Mouse (Mus musculus) kidney, postnatal 0 days (tissue): ENCODE data around the gene Llph. TPM values are rescaled to one million over a fixed set of nuclear protein-coding genes. Genes with fewer than 3 reads are reported as not detected.
"Not testable (repeated sequence)": the region's sequence is repeated elsewhere in the genome, so short reads cannot be mapped to it uniquely, and the experiment has no call there.

ENCODE experiments used
- ATAC-seq: fragments of 200-750 bp; cut with Nextera tagmentation; replicated peaks from 2 replicates; pipeline ENCODE4 v1.8.0; 2017; ENCODE audit warnings: low read depth, moderate number of reproducible peaks, moderate TSS enrichment, moderate library complexity; ENCODE audit not compliant: low FRiP score
- DNase-seq: peaks from one replicate; pipeline ENCODE4 v3.0.0-alpha.2; 2016; ENCODE audit warnings: low spot score
- H3K27ac ChIP-seq: fragments of 300-500 bp; sonication (generic); 2 replicates; pipeline ENCODE4 v1.5.1; 2014; ENCODE audit warnings: mild to moderate bottlenecking
- H3K27me3 ChIP-seq: fragments of 300-500 bp; sonication (generic); 2 replicates; pipeline ENCODE4 v1.6.1; 2014; ENCODE audit warnings: low read length, mixed read lengths; ENCODE audit not compliant: insufficient read depth
- H3K36me3 ChIP-seq: fragments of 300-500 bp; sonication (generic); 2 replicates; pipeline ENCODE4 v1.6.1; 2014; ENCODE audit warnings: low read length, mixed read lengths; ENCODE audit not compliant: insufficient read depth
- H3K4me1 ChIP-seq: fragments of 300-500 bp; sonication (generic); replicated peaks from 2 replicates; pipeline ENCODE4 v1.6.1; 2014; ENCODE audit warnings: antibody characterized with exemption, low read length, mixed read lengths; ENCODE audit not compliant: insufficient read depth
- H3K4me2 ChIP-seq: fragments of 300-500 bp; sonication (generic); 2 replicates; pipeline ENCODE4 v1.6.1; 2014; ENCODE audit warnings: mild to moderate bottlenecking, low read length, moderate library complexity, mixed read lengths
- H3K4me3 ChIP-seq: fragments of 300-500 bp; sonication (generic); replicated peaks from 2 replicates; pipeline ENCODE4 v1.5.1; 2014; ENCODE audit warnings: low read depth, low read length
- H3K9ac ChIP-seq: fragments of 300-500 bp; sonication (generic); 2 replicates; pipeline ENCODE4 v1.6.1; 2014; ENCODE audit warnings: low read depth, low read length
- H3K9me3 ChIP-seq: fragments of 300-500 bp; sonication (generic); replicated peaks from 2 replicates; pipeline ENCODE4 v1.6.1; 2016; ENCODE audit warnings: low read length, inconsistent platforms, mixed read lengths
- CTCF ChIP-seq: IDR thresholded peaks from 2 replicates; pipeline ENCODE4 v1.5.1; 2016; ENCODE audit warnings: antibody characterized with exemption, low read depth, mild to moderate bottlenecking, moderate library complexity
- WGBS: fragments of 180-500 bp; shearing (Covaris S2); extraction: QIAGEN DNeasy Blood & Tissue Kit; methylation state at CpG from one replicate; pipeline ENCODE4 v1.1.7; 2014; 5-methylcytosine and 5-hydroxymethylcytosine counted together
- polyA plus RNA-seq: library from polyadenylated mRNA; unstranded; fragments of >200 nt; fragmentation: Nextera tagmentation; extraction: Ambion mirVana; gene quantifications from 2 replicates; pipeline ENCODE4 v1.2.1, GENCODE M21; 2015

Llph gene
- polyA plus RNA-seq, 1 experiment from 2014 or later, result 54.3 TPM

DNA sequence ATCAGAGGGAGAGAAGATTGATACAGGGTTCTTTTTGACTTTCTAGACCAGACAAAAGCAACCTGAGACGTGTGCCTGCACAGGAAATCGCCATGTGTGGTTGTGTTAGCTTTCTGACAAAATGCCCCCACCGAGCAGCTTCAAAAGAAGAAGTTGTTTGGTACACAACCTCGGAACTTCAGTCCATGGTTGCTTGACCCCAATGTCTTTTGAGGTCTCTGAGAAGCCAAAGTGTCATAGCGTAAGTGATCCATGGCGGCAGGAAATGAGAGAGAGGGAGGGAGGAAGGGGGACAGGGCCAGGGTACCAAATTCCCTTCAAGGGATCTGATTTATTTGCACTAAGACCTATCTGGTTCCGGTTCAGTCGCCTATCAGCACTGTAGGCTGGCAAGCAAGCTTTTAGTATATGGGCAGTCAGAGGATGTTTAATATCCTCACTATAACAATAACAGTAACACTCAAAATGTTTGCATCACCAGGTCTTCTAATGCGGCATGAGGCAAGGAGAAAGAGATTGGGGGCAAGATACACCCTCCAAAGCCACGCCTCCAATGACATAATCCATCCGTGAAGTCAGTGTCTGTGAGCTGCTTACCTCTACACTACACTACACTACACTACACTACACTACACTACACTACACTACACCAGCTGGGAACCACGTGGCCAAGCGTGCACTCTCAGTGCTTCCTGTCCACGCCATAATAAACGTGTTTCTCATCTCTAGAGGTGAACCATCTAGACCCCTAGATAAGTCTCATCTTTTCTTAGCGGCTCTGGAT lies 24.2 kb upstream of the Llph start:
- no peaks in the 10 kb centered on the region for H3K27me3 ChIP-seq
- whole genome bisulfite sequencing, result 58% methylated on average over 16 of the region's 16 CpGs
- no peak overlapping the region for H3K4me3 ChIP-seq
- ATAC-seq, result no peak; the same call in 1 of the 2 replicates
- no peaks in the 10 kb centered on the region for H3K4me1 ChIP-seq
- H3K4me2 ChIP-seq, result peak overlapping the region; percentile 84; the same call in 1 of the 2 replicates
- TF ChIP-seq CTCF, result no peak
- no peak overlapping the region for H3K9ac ChIP-seq
- no peaks in the 10 kb centered on the region for H3K9me3 ChIP-seq
- no peak for DNase-seq
- H3K27ac ChIP-seq, result no peak overlapping the region
- H3K36me3 ChIP-seq, result no peaks in the 10 kb centered on the region

DNA sequence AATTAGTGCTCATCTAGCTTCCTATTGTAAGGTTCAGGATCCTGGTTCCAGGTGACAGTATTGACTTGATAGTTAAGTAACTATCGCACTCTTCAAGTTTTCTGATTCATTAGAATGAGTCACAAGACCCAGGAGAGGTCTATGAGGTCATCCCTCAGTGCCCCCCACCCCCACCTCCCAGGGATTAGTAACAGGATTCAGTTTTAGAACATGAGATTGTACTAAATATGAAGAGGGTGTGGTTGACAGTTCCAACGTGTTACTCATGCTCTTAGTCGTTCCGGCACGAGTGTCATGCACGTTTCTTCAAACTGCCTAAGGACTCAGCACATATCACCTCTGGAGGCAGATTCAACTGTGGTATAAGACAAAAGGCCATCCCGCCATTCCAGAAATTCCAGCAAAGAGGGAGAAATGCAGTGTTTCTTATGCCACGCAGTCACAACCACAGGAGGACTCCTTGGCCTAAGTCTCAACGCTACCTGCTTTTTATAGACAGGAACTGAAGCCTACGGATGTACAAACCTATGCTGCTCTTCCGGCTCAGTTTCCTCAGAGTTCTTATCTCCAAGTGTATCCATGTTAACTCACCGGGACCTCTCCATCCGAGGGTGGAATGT lies 22.2 kb upstream of the Llph start:
- H3K9me3 ChIP-seq, result no peaks in the 10 kb centered on the region
- H3K4me2 ChIP-seq, result no peak overlapping the region
- H3K27me3 ChIP-seq, result no peaks in the 10 kb centered on the region
- no peak overlapping the region for H3K9ac ChIP-seq
- H3K27ac ChIP-seq, result no peak overlapping the region
- H3K4me1 ChIP-seq, result 0 out of 2 replicates have a peak, but pooled peaks cover 3% of the 10 kb centered on the region
- no peak overlapping the region for H3K4me3 ChIP-seq
- no peak for ATAC-seq
- DNase-seq, result no peak
- no peaks in the 10 kb centered on the region for H3K36me3 ChIP-seq
- no peak for TF ChIP-seq CTCF
- WGBS, result 84% methylated on average over 13 of the region's 13 CpGs

DNA sequence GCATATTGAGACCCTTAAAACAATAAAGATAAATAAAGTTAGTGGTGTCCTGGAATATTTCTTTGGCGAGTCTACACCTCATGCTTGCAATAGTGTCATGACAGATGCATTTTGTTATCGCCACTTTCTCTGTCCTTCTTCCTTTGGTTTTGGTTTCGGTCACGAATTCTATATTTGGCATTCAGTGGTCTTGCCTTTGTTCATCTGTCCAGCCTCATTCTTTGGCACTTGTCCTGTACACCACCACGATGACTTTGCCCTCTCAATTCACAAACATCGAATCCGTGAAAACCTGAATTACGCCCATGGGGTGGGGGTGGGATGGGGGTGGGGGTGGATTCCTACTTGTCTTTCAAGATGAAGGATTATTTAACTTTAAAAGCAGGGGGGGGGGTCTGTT lies 18.9 kb upstream of the Llph start:
- TF ChIP-seq CTCF, result no peak
- H3K4me3 ChIP-seq, result no peak overlapping the region
- ATAC-seq, result no peak

DNA sequence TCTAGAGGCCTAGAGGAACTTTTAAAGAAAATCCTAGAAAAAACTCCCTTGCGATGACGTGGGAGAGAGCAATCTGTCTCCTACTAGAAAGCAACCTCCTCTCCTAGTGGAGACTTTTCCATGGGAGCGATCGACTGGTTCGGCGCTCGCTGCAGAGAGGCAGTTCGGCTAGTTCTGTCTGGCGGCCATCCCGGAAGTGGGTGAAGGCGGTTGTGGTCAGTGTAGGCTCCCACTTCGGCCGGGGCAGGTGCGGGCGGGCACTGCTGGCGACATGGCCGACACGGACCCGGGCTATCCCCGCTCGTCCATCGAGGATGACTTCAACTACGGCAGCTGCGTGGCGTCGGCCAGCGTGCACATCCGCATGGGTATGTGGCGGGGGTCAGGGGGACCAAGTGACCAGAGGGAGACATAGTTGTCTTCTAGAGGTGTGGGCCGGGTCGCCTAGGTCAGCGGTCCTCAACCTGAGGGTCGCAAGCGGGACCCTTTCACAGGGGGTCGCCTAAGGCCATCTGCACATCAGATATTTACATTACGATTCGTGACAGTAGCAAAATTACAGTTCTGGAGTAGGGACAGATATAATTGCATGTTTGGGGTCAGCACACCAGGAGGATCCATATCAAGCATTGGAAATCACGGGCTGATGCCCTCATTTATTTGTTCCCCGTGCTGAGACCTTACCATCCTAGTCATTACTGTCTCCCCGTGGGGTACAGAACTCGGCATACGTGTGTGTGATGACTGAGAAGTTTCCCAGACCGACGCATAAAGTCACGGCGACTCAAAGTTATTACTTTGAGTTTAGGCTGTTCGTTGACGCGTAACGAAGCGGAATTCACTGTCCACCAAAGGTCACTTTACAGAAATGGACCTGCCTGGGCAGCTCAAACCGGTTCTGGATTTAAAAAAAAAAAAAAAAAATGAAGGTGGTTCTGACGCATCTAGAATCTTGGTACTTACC lies 18.0 kb upstream of the Llph start:
- DNase-seq, result peak; percentile 94
- Histone ChIP-seq H3K36me3 (no peaks in the 10 kb centered on the region), H3K9ac (peak overlapping the region; percentile 79), H3K27me3 (no peaks in the 10 kb centered on the region), H3K4me2 (peak overlapping the region; percentile 75), H3K9me3 (no peaks in the 10 kb centered on the region), H3K27ac (peak overlapping the region; percentile 74), H3K4me1 (0 out of 2 replicates have a peak, but pooled peaks cover 4% of the 10 kb centered on the region), H3K4me3 (peak overlapping the region; percentile 92)
- WGBS, result 2% methylated on average over 53 of the region's 53 CpGs
- peak; percentile 49; the same call in 1 of the 2 replicates for TF ChIP-seq CTCF
- ATAC-seq, result peak; percentile 95

More for the DNA sequence above, 18.9 kb upstream of the Llph start:
- H3K27ac ChIP-seq, result no peak overlapping the region
- DNase-seq, result no peak
- no peaks in the 10 kb centered on the region for H3K9me3 ChIP-seq
- WGBS, result 85% methylated on average over 8 of the region's 8 CpGs
- H3K27me3 ChIP-seq, result no peaks in the 10 kb centered on the region
- no peak overlapping the region for H3K4me2 ChIP-seq
- no peak overlapping the region for H3K9ac ChIP-seq
- H3K36me3 ChIP-seq, result no peaks in the 10 kb centered on the region
- 0 out of 2 replicates have a peak, but pooled peaks cover 4% of the 10 kb centered on the region for H3K4me1 ChIP-seq

DNA sequence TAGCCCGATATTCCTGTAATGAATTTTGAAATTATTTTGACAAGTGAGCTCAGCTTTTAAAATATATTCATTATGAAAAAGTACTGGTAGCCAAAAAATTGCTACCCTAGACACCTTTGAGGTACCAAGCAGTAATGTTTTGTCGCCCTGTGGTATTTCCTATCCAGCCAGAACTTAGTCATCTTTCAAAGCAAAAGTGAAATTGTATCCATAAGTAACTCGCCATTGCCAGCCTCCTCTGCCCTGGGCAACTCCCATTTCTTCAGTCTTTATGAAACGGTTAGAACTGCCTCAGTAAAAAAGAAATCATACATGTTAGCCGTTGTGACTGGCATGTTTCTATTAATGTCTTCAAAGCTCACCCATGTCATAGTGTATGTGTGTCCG lies 17.3 kb upstream of the Llph start:
- Histone ChIP-seq H3K9me3 (no peaks in the 10 kb centered on the region), H3K4me2 (peak overlapping the region; percentile 75), H3K4me1 (0 out of 2 replicates have a peak, but pooled peaks cover 4% of the 10 kb centered on the region), H3K9ac (peak overlapping the region; percentile 79; the same call in 1 of the 2 replicates), H3K36me3 (no peaks in the 10 kb centered on the region), H3K4me3 (peak overlapping the region; percentile 92), H3K27me3 (no peaks in the 10 kb centered on the region), H3K27ac (peak overlapping the region; percentile 38; the same call in 1 of the 2 replicates)
- TF ChIP-seq CTCF, result no peak
- DNase-seq (no peak), ATAC-seq (0 out of 2 replicates have a peak, but pooled peaks have one; percentile 4)
- WGBS, result 45% methylated on average over 6 of the region's 6 CpGs

DNA sequence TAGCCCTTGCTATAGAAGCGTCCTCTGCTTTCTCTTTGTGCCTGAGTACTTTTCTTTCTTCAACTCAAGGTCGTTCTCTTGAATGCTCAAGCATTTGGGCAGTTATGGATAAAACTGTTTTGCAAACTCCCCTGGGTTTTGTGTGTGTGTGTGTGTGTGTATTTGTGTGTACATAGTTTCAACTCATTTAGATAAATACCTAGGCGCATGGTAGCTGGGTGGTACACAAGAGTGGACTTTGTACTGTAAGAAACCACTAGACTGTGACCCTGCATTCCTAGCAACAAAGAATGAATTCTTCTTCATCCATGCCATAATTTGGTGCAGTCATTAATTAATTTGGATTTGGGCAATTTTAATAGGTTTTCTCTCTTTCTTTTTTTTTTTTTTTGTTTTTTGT lies 16.8 kb upstream of the Llph start:
- Histone ChIP-seq H3K4me1 (0 out of 2 replicates have a peak, but pooled peaks cover 4% of the 10 kb centered on the region), H3K27me3 (no peaks in the 10 kb centered on the region), H3K4me3 (0 out of 2 replicates have a peak overlapping the region, but pooled peaks have one; percentile 92), H3K9me3 (no peaks in the 10 kb centered on the region), H3K4me2 (peak overlapping the region; percentile 75), H3K9ac (no peak overlapping the region), H3K27ac (peak overlapping the region; percentile 38; the same call in 1 of the 2 replicates), H3K36me3 (no peaks in the 10 kb centered on the region)
- ATAC-seq (0 out of 2 replicates have a peak, but pooled peaks have one; percentile 20), DNase-seq (no peak)
- 73% methylated on average over 3 of the region's 3 CpGs for whole genome bisulfite sequencing
- no peak for TF ChIP-seq CTCF

DNA sequence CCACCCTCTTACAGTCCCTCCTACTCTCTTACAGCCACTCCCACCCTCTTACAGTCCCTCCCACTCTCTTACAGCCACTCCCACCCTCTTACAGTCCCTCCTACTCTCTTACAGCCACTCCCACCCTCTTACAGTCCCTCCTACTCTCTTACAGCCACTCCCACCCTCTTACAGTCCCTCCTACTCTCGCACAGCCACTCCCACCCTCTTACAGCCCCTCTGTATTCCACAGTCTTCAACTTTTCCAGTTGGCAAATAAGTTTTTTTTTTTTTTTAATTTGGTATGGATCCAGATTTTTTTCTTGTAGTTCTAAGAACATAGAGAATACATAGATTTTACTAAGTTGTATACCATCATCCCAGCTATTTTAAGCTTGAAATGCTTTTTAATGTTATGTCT lies 9.8 kb upstream of the Llph start:
- not testable (repeated sequence) for H3K4me1 ChIP-seq, ATAC-seq, H3K9ac ChIP-seq, H3K27me3 ChIP-seq, H3K27ac ChIP-seq, DNase-seq, H3K4me2 ChIP-seq, H3K9me3 ChIP-seq, H3K4me3 ChIP-seq
- 83% methylated on average over 1 of the region's 1 CpGs for WGBS
- H3K36me3 ChIP-seq, result peaks cover 16% of the 10 kb centered on the region
